Mouse (Mus musculus) spleen, postnatal 10 days (tissue): ENCODE data around the gene Sgms2.
"Not testable (repeated sequence)": the region's sequence is repeated elsewhere in the genome, so short reads cannot be mapped to it uniquely, and the experiment has no call there.

ENCODE experiments used
- DNase-seq, 2 experiments: peaks; one replicate each; pipeline ENCODE4 v3.0.0; 2021 to 2022; ENCODE audit warnings: low spot score in 2 of 2

Sgms2 gene

GRCm38 (mm10) chr3:131359011-131359410, 132.2 kb downstream of the Sgms2 start:
- DNase-seq, result no peak

DNA sequence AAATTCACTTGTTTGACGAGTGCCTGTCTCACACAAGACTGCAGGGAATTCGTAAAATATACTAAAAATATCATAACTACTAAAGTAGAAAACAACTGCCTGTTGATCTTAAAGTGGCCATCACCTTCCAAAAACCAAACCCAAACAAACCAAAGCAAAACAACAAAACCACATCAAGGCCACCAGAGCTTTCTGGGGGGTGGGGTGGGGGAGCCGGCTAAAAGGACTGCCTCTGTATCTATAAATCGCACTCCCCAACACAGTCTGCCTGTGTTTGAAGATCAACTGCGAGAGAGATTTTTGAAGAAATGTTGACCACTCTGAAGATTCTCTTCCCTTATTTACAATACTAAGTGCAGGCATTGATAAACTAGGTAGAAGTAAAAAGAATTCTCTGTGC, 133.0 kb downstream of the Sgms2 start:
- DNase-seq, result no peak

GRCm38 (mm10) chr3:131357643-131358042, 133.6 kb downstream of the Sgms2 start:
- DNase-seq, result no peak

GRCm38 (mm10) chr3:131356026-131356425, 135.2 kb downstream of the Sgms2 start:
- no peak for DNase-seq

- no peak for DNase-seq
These were observed 140.7 kb downstream of the Sgms2 start for GRCm38 (mm10) chr3:131350539-131350938.

DNA sequence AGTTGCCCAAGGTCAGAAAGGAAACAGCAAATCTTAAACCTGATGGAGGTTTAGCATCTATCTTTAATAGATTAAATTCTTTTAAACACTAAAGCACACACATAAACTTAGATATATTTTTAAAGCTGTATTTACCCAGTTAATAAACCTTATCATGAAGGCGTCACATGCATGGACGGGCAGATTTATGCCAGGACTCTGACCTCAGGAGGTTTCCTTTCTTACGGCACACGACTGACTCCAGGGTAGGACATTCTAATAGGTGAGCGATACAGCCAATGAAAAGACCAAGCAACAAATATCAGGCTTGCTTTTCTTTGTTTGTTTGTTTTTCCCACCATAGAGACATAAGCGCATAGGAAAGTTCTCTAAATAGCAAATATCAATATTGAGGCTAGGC, 142.2 kb downstream of the Sgms2 start:
- no peak for DNase-seq

- no peak for DNase-seq
These were observed 142.6 kb downstream of the Sgms2 start for GRCm38 (mm10) chr3:131348579-131348950.

DNA sequence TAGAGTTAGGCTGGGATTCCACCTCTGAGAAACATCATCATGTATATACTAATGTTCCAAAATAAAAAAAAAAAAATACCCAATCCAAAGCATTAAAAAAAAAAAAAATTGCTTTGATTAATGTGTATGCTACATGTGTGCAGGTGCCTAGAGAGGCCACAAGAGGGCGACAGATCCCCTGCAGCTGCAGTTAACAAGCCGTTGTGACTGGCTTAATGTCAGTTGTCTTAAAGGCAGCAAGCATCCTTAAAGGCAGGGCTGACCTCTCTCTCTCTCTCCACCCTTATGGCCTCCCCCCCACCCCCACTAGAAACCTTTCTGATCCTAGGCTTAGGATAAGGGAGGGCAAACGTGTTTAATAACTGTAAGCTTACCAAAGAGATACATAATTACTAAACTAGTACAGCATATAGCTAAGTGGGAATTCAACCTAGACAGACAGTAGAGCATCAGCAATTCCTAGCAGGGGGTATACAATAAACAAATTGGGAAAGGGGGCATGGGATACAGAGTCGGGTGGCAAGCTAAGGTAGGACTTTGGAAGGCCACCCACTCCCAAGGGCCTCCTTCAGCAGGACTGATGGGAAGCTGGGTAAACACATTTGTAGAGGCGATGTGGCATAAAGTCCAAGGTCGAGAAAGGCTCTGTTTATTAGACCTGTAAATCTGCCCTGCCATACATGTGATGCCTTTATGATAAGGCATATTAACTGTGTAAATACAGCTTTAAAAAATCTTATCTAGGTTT, 143.2 kb downstream of the Sgms2 start:
- peak in 1 of 2 experiments; percentile 36 for DNase-seq

- DNase-seq, result no peak
These were observed 145.3 kb downstream of the Sgms2 start for GRCm38 (mm10) chr3:131345903-131346302.

DNA sequence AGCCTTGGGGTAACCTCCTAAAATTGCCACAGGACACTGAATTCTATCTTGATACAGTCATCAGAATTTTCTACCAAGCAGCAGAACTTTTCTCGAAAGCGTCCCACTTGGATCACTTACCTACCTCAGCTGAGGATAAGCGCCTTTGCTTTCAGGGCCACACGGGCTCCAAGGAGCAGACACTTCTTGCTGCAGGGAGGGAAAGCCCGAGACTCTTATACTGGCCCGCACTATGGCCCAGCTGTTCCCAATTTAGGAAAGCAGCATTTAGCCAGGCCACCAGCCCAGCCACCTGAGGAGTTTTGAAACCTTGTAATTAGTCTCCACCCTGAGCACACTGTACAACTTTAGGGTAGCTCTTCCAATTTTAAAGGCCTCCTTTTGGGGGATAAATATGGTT, 147.9 kb downstream of the Sgms2 start:
- DNase-seq, result no peak

- DNase-seq, result no peak
These were observed 150.3 kb downstream of the Sgms2 start for GRCm38 (mm10) chr3:131340885-131341284.

DNA sequence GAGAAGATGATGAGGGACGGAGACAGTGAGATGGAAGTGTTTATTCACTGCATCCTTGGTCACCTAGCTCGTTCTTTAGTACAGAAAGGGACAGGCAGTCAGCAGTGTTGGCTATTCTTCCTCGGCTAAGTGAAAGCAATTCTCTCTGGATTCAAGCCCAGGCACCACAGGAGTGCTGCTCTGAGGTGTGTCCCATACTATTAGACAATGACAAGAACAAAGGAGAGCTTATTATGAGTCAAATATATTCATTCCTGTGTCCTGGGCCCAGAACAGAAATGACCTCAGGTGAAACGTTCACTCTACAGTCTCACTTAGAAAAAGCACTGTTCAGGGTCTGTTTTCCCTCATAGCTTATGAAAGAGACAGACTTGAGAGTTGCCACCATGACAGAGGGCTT, 151.9 kb downstream of the Sgms2 start:
- DNase-seq, result no peak

DNA sequence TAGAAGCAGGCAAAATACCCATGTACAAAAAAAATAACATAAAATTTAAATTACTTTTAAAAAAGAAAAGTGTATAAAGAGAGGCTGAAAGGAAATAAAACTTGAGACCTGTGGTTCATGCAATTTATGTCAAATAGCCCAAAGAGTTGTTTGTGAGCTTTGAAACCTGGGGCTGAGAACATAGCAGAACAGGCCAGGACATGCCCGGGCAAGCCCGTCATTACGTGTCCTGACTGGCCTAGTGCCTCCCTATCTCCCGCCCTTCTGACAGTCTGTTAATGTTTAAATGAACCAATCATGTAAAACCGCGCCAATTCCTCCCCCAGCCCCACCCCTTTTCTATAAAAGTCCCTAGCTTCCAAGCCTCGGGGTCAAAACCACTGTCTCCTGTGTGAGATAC, 153.5 kb downstream of the Sgms2 start:
- not testable (repeated sequence) for DNase-seq

GRCm38 (mm10) chr3:131336629-131337028, 154.6 kb downstream of the Sgms2 start:
- no peak for DNase-seq

DNA sequence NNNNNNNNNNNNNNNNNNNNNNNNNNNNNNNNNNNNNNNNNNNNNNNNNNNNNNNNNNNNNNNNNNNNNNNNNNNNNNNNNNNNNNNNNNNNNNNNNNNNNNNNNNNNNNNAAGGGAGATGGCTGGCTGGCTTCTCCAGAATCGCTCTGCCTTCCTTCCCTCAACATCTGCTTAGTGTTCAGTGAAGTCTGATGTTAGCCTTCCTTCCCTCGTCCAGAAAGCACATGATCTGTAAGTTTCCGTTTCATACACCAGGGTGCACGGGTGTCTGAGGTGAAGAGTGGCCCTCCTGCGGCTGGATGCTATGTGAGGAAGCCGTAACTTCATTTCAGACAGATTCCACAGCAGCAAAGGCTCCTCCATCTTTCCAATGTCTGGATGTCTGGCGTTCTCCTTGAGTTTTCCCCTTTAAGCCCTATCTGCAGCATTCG, 156.1 kb downstream of the Sgms2 start:
- no peak for DNase-seq

GRCm38 (mm10) chr3:131327189-131327588, 164.0 kb downstream of the Sgms2 start:
- no peak for DNase-seq

GRCm38 (mm10) chr3:131326637-131327036, 164.6 kb downstream of the Sgms2 start:
- no peak for DNase-seq

DNA sequence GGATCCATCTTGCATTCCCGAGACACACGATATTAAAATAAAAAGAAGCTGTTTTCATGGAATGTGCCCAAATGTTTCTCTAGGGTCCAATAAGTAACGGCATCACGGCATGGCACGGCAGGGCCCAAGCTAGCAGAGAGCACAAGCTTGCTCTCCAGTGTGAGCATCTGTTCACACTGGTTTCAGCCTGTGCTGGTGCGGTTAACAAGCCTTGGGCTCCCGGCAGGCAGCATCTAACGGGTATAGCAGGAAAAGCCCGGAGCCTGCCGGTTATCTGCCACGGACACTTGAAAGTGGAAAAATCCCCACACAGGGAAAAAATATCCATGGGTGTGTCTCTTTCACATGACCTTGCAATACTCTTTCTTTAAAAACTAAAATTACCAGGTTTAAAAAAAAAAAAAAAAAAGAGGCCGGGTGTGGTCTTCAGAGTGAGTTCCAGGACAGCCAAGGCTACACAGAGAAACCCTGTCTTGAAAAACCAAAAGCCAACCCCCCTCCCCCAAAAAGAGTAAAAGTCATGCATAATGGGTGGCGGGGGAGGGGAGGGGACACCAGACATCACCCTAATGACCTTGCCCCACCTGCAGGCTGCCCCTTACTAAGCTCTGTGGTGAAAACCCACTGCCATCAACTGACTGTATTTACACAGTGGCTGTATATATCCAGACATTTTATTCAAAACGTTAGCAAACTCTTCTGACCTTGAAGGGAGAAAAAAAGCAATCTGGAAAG, 169.0 kb downstream of the Sgms2 start:
- no peak for DNase-seq

- DNase-seq, result peak; percentile 34 to 80
These were observed 171.0 kb downstream of the Sgms2 start for GRCm38 (mm10) chr3:131320184-131320583.

DNA sequence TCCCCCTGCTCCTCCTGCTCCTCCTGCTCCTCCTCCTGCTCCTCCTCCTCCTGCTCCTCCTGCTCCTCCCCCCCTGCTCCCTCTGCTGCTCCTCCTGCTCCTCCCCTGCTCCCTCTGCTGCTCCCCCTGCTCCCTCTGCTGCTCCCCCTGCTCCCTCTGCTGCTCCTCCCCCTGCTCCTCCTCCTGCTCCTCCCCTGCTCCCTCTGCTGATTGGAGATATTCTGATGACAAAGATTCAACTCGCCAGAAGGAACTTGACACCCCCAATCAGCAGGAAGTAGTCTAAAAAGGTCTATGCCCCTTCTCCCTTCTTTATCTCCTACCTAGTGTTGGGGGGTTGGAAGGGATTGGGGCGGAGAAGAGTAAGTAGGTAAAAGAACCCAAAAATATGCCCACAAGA, 173.0 kb downstream of the Sgms2 start:
- no peak for DNase-seq

DNA sequence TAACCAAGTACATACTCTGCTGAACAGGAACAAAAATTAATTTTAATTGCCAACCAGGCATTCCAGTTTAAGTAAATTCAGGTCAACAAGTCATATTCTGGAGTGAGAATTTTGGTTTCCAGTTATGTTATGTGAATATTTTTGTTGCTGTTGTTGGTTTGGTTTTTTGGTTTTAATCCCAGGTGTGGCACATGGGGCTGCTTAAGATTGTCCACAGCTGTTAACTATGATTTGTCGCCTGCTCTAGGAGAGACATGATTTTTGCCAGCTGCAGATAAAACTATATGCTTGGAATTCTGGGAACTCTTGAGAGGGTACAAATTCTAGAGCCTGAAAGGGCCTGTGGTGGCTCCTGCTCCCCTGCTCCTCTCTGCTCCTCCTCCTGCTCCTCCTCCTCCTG, 174.1 kb downstream of the Sgms2 start:
- DNase-seq, result no peak

DNA sequence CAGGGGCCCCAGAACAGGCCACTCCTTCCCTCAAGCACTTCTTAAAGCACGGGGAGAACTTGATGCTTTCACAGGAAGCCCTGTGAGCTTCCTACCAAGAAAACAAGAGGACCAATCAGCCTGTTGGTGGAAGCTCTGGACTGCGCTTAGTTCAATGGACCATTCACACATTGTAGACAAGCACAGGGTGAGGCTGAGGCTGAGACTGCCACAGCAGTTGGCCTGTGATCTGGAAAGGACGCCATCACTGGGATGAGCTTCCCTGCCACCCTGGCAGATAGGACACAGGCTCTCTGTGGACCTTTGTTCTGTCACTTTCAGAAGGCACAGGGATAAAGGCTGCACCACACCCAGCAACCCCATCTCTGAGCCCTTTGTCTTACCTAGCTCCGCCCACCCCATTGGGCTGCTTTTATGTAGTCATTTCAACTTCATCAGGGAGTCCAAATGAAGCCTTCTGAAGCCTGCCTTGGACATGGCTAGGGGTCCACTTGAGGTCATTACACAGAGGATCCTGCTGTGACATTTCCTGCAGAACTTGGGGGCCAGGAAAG, 175.2 kb downstream of the Sgms2 start:
- DNase-seq, result no peak

DNA sequence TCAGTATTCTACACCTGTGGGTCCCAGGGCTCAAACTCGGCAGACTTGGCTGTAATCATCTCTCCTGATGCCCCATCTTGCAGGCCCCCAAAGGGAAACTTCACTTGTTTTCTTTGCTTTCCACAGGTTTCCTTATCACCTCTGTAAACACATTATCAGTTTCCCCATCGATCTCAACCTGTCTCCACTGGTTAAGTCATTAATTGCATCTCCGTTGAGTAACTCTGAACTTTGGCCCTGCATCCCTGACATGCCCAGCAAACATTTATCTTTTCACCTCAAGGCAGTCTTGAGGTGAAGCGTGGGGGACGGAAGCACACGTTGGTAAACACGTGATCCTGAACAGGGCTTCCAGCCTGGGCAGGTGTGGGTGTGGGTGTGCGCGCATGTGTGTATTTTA, 178.9 kb downstream of the Sgms2 start:
- no peak for DNase-seq
